Mouse (Mus musculus): ENCODE measurements around the gene Rem2. TPM values are rescaled to one million over a fixed set of nuclear protein-coding genes. Genes with fewer than 3 reads are reported as not detected.

Rem2 gene
- total RNA-seq, 1 experiment from 2014 or later: not detected

Other genes with a start within 250 kb of the Rem2 start
- gene Dad1, start 222.0 kb upstream of the Rem2 start, total RNA-seq (2017): 55.5 to 125 TPM (median 69.5 TPM) in 3 replicates
- 7.7 to 14.8 TPM (median 13.9 TPM) in 3 replicates for gene Abhd4, start 221.9 kb upstream of the Rem2 start, total RNA-seq (2017)
- 0.29 TPM in 1 of 3 replicates, not detected in the others for gene Olfr49, start 191.2 kb upstream of the Rem2 start, total RNA-seq (2017)
- 24.6 to 34.7 TPM (median 29.1 TPM) in 3 replicates for gene Oxa1l, start 115.3 kb upstream of the Rem2 start, total RNA-seq (2017)
- 11.3 to 16.7 TPM (median 13.6 TPM) in 3 replicates for gene Slc7a7, start 58.3 kb upstream of the Rem2 start, total RNA-seq (2017)
- 49.3 to 72.4 TPM (median 52.8 TPM) in 3 replicates for gene Mrpl52, start 49.2 kb upstream of the Rem2 start, total RNA-seq (2017)
- 0.78 to 0.96 TPM in 2 of 3 replicates, not detected in the other for gene Mmp14, start 44.5 kb upstream of the Rem2 start, total RNA-seq (2017)
- gene Lrp10, start 12.0 kb upstream of the Rem2 start, total RNA-seq (2017): 49.1 to 94.7 TPM (median 53.7 TPM) in 3 replicates
- gene Prmt5, start 41.4 kb downstream of the Rem2 start, total RNA-seq (2017): 16.6 to 25.4 TPM (median 16.8 TPM) in 3 replicates
- 22.6 to 36.0 TPM (median 32.4 TPM) in 3 replicates for gene Haus4, start 78.5 kb downstream of the Rem2 start, total RNA-seq (2017)
- gene Ajuba, start 101.5 kb downstream of the Rem2 start, total RNA-seq (2017): 0.43 to 2.9 TPM (median 0.67 TPM) in 3 replicates
- 0.21 to 3.2 TPM (median 2.4 TPM) in 3 replicates for gene 4931414P19Rik, start 129.9 kb downstream of the Rem2 start, total RNA-seq (2017)
- gene Psmb5, start 141.9 kb downstream of the Rem2 start, total RNA-seq (2017): 30.4 to 56.5 TPM (median 43.4 TPM) in 3 replicates
- not detected in 3 replicates for gene Psmb11, start 145.3 kb downstream of the Rem2 start, total RNA-seq (2017)
- not detected in 3 replicates for gene Gm17606, start 164.9 kb downstream of the Rem2 start, total RNA-seq (2017)
- gene Cdh24, start 165.3 kb downstream of the Rem2 start, total RNA-seq (2017): 0.48 to 2.6 TPM in 2 of 3 replicates, not detected in the other
- 24.1 to 34.0 TPM (median 32.3 TPM) in 3 replicates for gene 1700123O20Rik, start 210.1 kb downstream of the Rem2 start, total RNA-seq (2017)
- gene Acin1, start 210.8 kb downstream of the Rem2 start, total RNA-seq (2017): 259 to 427 TPM (median 322 TPM) in 3 replicates
- 0.67 TPM in 1 of 3 replicates, not detected in the others for gene Gm29776, start 222.7 kb downstream of the Rem2 start, total RNA-seq (2017)
- 2.7 to 7.2 TPM in 2 of 3 replicates, not detected in the other for gene Cebpe, start 236.1 kb downstream of the Rem2 start, total RNA-seq (2017)

Data from monocyte, adult 5-6 weeks (primary cell).